Comparison of ENCODE assay signal across 25 mouse cellular contexts in genomic region chrX:18188293-18188692, GRCm38 (mm10). TPM values are rescaled to one million over a fixed set of nuclear protein-coding genes. Genes with fewer than 3 reads are reported as not detected.
"Had no signal": no experiment of that assay in that cellular context is flagged by ENCODE, and none has a peak within 500 bp of the region (broad histone marks: within the 10 kb centered on the region; RNA-seq: fewer than 3 reads in every experiment).

No protein-coding gene starts in this region.

- H3K4me3 ChIP-seq: megakaryocyte, embryonic 14.5 days; midbrain, embryonic 13.5 days; midbrain, embryonic 15.5 days; neural tube, embryonic 13.5 days; neural tube, embryonic 15.5 days had no signal

- H3K36me3 ChIP-seq: midbrain, embryonic 13.5 days; midbrain, embryonic 15.5 days; neural tube, embryonic 13.5 days; neural tube, embryonic 15.5 days had no signal

- H3K9me3 ChIP-seq: megakaryocyte, embryonic 14.5 days; midbrain, embryonic 13.5 days; midbrain, embryonic 15.5 days; neural tube, embryonic 13.5 days; neural tube, embryonic 15.5 days had no signal

- ATAC-seq: midbrain, embryonic 13.5 days; midbrain, embryonic 15.5 days had no signal

- H3K27ac ChIP-seq: midbrain, embryonic 13.5 days; midbrain, embryonic 15.5 days; neural tube, embryonic 13.5 days; neural tube, embryonic 15.5 days had no signal

- H3K4me1 ChIP-seq: midbrain, embryonic 13.5 days; midbrain, embryonic 15.5 days; neural tube, embryonic 13.5 days; neural tube, embryonic 15.5 days had no signal

- H3K27me3 ChIP-seq: megakaryocyte, embryonic 14.5 days; midbrain, embryonic 13.5 days; midbrain, embryonic 15.5 days; neural tube, embryonic 13.5 days; neural tube, embryonic 15.5 days had no signal

- DNase-seq: lung, adult 18-20 months; lung, embryonic 14.5 days; lung, postnatal 10 days; lung, postnatal 4 days; right cerebral cortex, postnatal 14 days; spleen, adult 18-20 months; thymus, adult 18-20 months; thymus, postnatal 14 days; thymus, postnatal 36 days had no signal

RNA-seq across cellular contexts. Expression of gene Dusp21, which starts 42.6 kb away (rescaled TPM):
- total RNA-seq: megakaryocyte progenitor cell, adult 5-6 weeks; midbrain, postnatal 0 days; monocyte, adult 5-6 weeks had no signal
- polyA plus RNA-seq: liver, embryonic 16.5 days; lung, embryonic 14.5 days; lung, embryonic 16.5 days; midbrain, embryonic 11.5 days; midbrain, embryonic 13.5 days; midbrain, embryonic 15.5 days; midbrain, postnatal 0 days; neural tube, embryonic 11.5 days; neural tube, embryonic 13.5 days; neural tube, embryonic 15.5 days; small intestine, adult 2 months; stomach, embryonic 14.5 days; stomach, embryonic 16.5 days; thymus, postnatal 0 days had no signal
